Mouse (Mus musculus) ovary, adult 18-20 months (tissue): ENCODE measurements at regions not wholly inside any gene's neighbourhood (a gene's known extent, or its start where the extent isn't known, plus 50 kb on each side); places are given as distances from the start of the nearest gene placed in this dataset.
"Not testable (repeated sequence)": the region's sequence is repeated elsewhere in the genome, so short reads cannot be mapped to it uniquely, and the experiment has no call there.

Experiments used
- DNase-seq: peaks from one replicate; pipeline ENCODE4 v3.0.0; 2022; ENCODE audit warnings: low spot score, mixed read lengths

DNA sequence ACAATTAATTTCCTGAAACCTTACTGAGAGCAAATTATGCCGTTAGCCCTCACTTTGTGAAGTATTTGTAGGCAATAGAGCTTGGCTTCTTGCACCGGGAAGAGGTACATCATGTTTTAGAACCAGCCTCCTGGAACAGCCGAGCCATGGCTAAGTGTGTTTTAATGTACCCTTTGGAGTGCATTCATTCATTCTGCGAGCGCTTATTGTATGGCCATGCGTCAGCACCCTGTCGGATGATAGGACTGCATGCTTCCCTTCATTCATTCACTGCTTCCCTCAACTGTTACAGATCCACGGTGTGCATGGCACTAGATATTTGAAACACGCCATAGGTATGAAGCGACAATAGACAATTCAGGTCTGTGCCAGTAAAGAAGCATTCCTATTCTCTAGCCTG lies 409.4 kb upstream of the Ercc4 start:
- DNase-seq, result no peak

DNA sequence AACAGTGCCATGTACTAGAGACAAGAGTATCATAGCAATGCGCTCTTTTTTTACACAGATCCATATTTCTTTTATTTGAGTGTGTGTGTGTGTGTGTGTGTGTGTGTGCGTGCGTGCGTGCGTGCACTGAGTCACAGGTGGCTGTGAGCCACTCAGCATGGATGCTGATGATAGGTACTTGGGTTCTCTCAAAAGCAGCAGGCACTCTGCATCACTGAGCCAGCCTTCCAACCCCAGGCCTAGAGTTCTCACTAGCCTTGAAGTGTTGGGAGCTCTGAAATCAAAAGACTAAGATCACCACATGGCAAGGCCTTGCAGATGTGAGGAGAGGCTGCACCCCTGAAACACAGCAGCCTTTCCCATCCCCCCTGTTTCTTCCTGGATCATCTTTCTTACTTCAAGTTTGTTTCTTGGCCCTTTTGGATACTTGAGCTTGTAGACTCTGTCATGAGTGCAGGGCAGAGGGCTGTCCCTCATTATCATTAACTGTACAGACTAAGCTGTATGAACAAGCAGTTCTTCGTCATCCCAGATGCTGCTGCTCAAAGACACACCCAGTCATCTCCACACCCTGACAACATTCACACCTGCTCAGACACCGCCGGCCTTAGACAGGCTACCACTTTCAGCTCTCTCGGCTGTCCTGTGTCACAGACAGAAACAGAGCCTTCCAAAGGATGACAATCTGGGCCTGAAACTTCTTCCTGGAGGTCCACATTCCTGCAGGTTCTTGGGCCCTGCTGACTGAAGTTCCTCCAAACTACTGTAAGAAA lies 405.5 kb upstream of the Ercc4 start:
- no peak for DNase-seq

DNA sequence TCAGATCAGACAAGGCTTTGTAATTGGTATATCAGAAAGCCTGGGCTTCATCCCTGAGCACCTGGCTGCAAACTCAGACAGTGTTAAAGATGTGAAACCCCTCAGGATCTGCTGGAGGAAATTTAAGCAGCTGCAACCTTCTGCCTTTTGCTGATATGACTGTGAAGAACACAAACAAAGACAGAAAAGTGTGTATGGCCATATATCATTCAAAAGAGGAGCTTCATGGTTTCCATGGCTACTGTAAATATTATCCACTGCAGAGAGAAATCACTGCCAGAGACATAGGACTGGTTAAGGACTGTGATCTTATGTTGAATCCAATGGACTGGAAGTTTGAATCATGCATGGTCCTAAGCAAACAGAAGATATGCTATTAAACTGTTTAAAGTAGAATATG lies 402.6 kb upstream of the Ercc4 start:
- DNase-seq, result no peak

DNA sequence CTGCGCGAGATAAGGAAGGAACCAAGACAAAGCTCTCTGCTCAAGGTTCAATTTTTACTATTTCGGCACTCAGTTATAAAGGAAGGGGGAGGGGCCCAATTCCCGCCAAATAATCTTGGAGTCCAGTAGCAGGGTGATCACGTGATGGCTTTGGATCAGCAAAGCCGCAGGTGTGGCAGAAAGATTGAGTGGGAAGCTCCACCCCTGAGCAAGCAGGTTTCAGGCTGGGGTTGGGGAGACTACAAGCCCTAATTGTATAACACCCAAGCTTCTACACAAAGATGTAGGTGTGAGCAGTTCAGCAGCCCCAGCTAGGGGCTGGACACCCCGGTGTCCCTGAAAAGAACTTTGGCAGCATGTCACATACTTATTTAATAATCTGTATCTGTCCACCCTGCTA lies 388.1 kb upstream of the Ercc4 start:
- DNase-seq, result not testable (repeated sequence)

DNA sequence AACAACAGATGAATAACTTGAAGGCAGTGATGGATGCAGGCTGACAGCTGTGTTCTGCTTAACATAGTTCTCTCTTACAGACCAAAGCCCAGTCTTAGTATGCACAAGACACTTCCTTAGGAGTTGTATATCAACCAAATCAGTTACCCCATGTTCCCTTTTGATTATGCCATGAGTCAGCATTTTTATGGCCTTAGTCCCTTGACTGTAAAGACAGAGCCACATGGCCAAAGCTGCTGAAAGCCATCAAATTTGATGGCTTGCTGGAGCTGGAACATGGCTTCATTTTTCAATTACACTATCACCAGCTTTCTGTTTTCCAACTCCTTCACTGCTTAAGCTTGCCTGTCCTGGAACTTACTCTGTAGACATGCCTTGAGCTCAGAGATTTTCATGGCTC lies 383.4 kb upstream of the Ercc4 start:
- DNase-seq, result no peak

DNA sequence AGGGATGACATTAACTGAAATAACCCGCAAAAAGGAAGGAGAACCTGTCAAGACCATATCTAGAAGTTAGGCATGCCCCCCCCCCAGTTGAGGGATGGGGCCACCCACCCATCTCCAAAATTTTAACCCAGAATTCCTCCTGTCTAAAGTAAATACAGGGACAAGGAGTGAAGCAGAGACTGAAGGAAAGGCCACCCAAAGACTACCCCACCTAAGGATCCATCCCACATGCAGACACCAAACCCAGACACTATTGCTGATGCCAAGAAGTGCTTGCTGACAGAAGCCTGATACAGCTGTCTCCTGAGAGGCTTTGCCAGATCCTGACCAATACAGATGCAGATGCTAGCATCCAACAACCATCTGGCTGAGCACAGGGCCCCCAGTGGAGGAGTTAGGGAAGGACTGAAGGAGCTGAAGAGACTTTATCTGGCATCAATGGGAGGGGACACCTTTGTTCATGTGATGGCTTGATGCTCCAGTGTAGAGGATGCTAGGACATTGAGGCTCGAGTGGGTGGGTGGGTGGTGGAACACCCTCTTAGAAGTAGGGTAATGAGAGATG lies 379.2 kb upstream of the Ercc4 start:
- not testable (repeated sequence) for DNase-seq

DNA sequence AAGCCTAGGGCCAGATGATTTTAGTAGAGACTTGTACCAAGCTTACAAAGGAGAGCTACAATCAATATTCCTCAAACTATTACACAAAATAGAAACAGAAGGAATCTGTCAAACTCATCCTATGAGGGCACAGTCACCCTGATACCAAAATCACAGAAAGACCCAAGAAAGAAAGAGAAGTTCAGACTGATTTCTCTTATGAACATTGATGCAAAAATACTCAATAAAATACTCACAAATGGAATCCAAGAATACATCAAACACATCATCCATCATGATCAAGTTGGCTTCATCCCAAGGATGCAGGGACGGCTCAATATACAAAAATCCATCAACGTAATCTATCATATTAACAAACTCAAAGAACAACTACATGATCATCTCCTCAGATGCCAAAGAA lies 377.9 kb upstream of the Ercc4 start:
- DNase-seq, result no peak

DNA sequence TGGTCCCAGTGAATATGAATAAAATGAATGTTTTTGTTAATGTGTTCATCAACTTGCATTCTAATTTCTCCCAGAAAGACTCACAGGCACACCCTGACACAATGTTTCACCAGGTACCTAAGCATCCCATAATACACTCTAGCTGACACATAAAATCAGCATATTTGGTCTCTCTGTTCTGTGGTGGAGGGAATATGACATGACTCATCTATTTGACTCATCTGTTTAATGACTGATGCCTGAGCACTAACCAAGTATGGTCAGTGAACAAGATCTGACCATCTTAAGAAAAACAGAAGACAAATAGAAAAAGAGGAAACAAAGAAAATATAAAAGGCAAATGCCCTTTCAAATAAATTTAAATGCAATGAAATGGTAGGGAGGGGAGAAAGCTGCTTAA lies 367.0 kb upstream of the Ercc4 start:
- DNase-seq, result no peak

DNA sequence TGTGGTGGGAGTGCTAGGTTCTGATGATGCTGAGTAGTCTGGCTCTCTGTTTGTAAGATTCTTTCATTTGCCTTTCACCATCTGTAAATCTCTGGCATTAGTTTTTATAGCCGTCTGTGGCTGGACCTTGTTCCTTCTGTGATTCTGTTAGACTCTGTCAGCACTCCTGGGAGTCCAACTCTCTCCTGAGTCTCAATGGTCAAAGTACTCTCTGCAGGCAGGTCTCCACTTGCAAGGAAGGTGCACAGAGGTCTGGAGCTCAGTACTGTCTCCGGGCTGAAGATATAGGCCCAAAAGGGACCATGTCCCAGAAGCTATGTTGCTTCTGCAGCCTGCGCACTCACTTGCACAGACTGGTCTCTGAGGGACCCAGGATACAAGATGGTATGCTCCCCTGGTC lies 356.3 kb upstream of the Ercc4 start:
- DNase-seq, result no peak

DNA sequence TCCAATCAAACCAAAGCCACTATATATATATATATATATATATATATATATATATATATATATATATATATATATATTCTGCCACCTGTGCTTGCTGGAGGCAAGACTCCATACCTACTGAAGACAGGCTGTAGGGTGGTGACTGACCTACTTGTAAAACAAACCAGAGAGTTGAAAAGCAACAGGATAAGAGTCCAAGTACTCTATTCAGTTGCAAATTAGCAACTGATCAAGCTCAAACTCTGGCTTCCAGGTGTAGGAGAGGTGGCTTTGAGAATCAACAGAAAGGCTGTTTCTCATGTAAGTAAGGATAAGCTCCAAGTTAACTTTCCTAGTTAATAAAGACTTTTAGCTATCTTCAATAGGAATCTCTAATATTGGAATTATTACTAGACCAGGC lies 355.1 kb upstream of the Ercc4 start:
- no peak for DNase-seq

DNA sequence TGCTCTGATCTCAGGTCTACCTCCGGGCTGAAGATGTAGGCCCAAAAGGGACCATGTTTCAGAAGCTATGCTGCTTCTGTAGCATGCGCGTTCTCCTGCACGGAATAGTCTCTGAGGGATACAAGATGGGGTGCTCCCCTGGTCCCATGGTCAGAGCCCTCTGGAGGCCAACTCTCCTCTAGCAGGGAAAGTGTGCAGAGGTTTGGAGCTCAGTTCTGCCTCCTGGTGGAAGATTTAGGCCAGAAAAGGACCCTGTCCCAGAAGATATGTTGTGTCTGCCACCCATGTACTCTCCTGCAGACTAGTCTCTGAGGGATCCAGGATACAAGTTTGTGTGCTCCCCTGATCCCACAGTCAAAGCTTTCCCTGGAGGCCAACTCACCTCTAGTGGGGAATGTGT lies 350.9 kb upstream of the Ercc4 start:
- DNase-seq, result no peak

DNA sequence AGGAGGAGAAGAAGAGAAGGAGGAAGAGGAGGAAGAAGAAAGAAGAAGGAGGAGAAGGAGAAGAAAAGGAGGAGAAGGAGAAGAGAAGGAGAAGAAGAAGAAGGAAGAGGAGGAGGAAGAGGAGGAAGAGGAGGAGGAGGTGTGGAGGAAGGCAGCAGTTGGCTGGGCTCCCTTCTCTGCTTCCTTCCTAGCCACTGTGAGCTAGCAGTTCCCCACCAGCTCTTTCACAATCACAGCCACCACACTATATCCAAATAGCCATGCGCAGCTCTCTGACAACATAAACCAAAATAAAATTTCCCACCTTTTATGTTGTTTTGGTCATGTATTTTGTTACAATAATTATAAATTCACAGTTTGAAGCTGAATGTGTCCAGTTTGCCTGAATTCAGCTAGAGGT lies 345.3 kb upstream of the Ercc4 start:
- no peak for DNase-seq

DNA sequence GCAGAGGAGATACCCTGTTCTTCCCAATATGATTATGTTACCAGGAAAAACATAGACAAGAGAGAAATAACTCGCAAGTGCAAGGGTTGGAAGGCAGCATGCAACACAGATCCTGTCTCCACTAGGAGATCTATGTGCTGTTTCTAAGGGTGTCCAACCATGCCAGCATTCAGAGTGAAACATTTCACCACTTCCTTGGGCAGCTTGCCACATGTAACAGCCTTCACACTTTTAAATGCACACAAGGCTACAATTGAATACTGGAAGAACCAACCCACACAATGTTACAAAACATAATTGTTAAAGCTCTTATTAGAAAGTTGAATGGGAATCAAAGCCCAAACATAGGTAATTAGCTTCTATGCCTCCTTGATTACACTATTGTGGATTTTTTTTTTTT lies 344.9 kb upstream of the Ercc4 start:
- no peak for DNase-seq

DNA sequence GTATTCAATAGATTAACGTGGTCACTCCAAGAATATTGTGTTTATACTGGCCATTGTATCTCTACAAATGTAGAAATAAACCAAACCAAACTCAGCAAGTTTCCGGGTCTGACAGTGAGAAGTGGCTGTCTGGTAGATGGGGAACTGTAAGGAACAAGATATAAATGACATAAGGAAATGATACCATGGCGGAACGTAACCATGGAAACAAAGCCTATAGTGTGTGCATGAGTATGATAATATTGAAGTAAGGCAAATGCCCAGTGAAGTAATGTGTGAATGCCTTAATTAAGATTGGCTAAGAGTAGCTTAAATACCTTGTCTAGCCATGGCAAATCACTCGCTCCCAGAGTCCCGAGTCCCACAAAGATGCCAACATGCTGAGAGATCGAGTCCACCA lies 342.6 kb upstream of the Ercc4 start:
- no peak for DNase-seq

DNA sequence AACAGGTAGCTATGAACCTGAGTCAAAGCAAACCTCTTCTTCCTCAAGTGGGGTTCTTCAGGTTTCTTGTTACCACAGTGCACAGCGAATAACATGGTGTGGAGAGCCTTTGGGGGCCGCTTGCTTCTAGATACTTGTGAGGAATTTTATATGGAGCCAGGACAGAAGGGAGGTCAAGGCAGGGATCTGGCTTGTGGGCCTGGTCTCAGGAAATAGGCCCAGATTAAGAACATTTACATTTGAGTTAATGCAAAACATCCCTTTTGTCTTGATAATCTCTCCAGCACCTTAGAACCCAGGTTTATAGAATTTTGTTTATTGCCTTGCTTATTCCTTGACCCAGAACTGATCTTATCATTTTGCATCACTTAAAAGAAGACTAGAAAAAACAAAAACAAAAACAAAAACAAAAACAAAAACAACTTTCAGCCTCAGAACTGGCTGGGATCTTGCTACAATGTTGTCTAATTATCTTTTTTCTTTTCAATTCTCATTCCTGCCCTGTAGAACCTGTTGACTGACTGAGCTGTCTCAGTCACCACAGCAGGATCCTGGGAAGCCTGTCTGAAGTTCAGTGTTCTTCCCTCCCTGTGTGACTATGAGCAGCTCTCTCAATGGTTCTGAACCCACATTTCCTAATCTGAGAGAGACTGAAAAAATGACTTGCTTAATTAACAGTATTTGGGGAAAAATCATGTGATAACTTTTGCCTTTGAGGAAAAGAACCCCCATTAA lies 341.2 kb upstream of the Ercc4 start:
- no peak for DNase-seq

DNA sequence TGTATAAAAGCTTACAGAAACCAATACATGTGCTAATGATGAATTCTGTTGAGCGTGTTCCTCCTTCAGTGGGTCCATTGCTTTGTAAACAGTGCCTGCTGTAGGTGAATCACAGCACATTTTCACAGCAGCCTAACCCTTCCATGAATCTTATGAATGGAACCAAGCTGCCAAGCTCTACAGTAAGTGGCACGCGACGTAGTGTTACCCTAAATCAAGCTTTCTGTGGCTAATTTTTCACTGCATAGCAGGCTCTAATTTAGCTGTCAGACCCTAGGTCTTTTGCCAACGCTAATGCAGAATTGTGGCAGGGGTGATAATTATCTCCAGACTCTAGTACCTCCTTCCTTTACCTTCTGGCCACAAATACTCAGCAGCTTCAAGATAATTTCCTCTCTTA lies 339.0 kb upstream of the Ercc4 start:
- no peak for DNase-seq

DNA sequence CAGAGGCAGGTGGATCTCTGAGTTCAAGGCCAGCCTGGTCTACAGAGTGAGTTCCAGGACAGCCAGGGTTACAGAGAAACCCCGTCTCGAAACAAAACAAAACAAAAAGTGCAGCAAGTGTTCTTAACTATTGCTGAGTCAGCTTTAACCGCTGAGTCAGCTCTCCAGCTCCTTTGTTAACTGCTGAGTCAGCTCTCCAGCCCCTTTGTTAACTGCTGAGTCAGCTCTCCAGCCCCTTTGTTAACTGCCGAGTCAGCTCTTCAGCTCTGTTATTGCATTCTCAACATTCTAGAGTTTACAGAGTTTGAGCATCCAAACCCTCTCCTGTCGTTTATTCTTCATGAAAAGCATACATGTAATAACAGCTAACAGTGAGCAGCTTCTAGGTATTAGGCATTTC lies 336.9 kb upstream of the Ercc4 start:
- DNase-seq, result no peak

DNA sequence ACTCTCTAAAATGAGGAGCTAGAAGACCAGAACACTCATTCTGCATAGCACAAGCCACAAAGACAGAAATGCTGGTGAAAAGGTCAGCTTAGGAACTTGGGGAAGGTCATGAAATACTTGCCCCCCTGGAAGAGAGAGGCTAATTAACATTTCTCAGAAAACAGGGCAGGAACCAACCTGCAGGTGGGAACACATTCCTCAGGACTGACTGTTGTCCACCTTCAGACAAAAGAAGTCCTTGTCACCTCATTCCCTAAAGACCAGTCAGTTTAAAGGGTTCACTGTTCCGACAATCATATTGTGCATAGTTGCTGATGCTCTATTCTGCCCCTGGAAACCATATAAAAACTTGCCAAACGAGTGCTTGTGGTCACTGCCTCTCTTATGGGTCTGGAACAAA lies 333.6 kb upstream of the Ercc4 start:
- no peak for DNase-seq

DNA sequence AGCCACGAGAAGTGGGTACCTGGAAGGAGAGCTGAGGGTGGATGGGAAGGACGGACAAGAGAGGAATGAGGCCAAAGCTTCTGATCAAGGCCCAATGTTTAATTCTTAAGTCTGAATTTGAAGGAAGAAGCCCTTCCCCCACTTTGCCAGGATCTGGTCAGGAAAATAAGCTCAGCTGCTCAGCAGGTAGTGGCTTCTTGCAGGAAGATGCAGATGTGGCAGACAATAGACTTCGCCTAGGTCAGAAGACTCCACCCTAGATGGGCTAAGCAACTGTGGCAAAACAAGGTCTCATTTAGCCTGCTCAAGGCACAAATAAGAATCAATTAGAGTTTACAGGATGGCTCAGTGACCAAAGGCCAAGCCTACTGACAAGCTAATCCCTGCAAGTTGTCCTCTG lies 330.4 kb upstream of the Ercc4 start:
- DNase-seq, result no peak

DNA sequence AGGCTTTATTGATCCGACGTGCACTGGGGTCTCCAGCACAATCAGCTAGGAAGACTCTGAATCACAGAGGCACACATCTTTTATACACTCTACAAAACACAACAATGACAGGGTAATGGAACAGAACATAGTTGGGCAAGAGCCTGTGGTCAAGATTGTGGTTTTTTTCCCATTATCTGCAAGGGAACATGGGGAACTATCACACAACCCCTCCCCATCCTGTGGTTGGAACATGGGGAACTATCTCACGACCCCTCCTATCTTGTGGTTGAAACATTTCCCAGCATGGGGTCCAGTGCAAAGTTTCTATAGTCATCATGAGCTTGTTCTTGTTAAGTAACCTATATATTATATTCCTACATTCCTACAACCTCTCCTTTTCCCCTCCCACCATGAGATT lies 328.8 kb upstream of the Ercc4 start:
- no peak for DNase-seq

DNA sequence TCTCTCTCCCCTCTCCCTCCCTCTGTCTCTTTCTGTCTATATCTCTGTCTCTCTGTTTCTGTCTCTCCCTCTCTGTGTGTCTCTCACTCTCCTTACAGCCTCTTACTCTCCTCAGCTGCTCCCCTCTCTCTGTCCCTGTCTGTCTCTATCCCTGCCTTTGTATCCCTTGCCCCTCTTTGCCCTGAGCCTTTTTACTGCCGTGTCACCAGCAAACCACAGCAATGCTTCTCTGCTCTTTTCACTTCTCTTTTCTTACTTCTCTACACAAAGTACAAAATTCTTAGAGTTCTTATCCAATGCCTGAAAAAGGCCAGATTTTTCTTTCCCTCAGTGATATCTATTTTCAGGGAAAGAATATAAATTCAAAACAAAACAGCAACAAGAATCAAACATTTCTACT lies 323.7 kb upstream of the Ercc4 start:
- DNase-seq, result no peak

DNA sequence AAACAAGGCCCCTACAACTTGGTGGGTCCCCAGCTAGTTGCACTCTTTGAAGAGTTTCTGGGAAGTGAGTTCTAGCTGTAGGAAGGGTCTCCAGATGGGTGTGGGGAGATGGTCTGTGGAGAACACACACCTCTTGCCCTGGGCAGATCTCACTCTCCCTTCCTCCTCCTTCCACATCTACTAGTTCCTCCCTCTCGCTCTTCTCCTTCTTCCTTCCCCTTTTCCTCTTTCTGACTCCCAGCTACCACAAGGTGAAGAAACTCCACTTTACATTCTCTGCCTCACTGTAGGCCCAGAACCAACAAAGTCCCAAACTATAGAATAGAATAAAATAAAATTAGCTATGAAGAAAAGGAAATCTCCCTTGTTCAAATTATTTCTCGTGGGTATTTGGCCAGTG lies 311.0 kb upstream of the Ercc4 start:
- no peak for DNase-seq

DNA sequence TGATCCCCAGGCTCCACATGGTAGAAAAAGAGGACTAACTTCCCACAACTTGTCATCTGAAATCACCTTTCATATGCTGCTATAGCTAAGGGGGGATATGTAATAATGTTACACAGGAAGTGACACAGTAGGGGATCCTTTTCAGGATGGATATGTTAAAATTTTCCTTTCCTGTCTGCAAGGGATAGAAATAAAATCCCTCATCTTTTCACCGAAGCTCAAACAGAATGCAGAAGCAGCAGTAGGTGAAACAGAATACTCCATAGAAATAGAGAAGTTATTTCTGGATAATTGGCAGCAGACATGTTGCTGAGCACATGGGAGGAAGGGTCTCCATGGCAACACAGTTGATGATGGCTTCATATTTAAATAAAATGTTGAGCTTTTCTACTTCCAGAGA lies 309.3 kb upstream of the Ercc4 start:
- DNase-seq, result no peak

DNA sequence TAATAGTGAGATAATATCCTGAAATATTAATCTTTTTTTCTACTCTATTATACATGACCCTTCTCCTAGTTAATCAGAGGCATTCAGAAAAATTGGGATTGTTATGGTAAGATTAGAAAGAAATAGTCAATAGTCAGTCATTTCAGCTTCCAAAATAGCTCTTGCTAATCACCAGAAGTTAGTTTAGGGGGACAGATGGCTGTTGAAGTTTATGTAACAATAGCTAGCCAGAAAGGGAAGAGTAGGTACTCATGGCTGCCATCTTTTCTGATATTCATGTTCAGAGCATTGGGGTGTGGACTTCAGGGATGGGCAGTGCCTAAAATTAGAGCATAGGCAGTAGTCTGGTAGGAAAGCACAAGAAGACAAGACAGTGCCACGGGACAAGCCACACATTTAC lies 306.8 kb upstream of the Ercc4 start:
- DNase-seq, result no peak
